9 mouse cellular contexts compared by ENCODE assay signal in genomic region chr7:46378983-46379382, GRCm38 (mm10). TPM values are rescaled to one million over a fixed set of nuclear protein-coding genes. Genes with fewer than 3 reads are reported as not detected.
A peak's percentile ranks its signal among the peaks of the same experiment; 100 is the strongest.
DNase-seq lines count a peak whose midpoint lies in the region; ATAC-seq and TF ChIP-seq lines count a peak whose summit lies in the region.
"Had no signal": no experiment of that assay in that cellular context is flagged by ENCODE, and none has a peak within 500 bp of the region (broad histone marks: within the 10 kb centered on the region; RNA-seq: fewer than 3 reads in every experiment).

No protein-coding gene starts in this region.

- H3K4me3 ChIP-seq in midbrain, embryonic 11.5 days (ENCODE audit: low read depth, low read length) = no peak overlapping the region
- no peak overlapping the region for H3K4me3 ChIP-seq in midbrain, embryonic 13.5 days (replicated peaks)
- no peak overlapping the region for H3K4me3 ChIP-seq in hindbrain, embryonic 14.5 days (replicated peaks; ENCODE audit: low read length)
- no peak overlapping the region for H3K4me3 ChIP-seq in limb, embryonic 13.5 days
- H3K4me3 ChIP-seq in olfactory bulb, adult 2 months (ENCODE audit: insufficient read depth, low read depth, low read length) = no peak overlapping the region
- H3K4me3 ChIP-seq: midbrain, embryonic 12.5 days had no signal

- no peak for TF ChIP-seq POLR2A in olfactory bulb, adult 2 months (IDR thresholded peaks at IDR 0.05; ENCODE audit: insufficient read depth, low read depth, low read length)

- peak; percentile 90 for DNase-seq in midbrain, embryonic 11.5 days (ENCODE audit: low spot score, missing footprints)
- DNase-seq in Muller cell, postnatal 12 days (ENCODE audit: inconsistent ontology term) = peak; percentile 61
- peak; percentile 58 to 82 for DNase-seq in cerebellum, postnatal 4 days (ENCODE audit: low spot score in 2 of 2)
- DNase-seq in hindbrain, embryonic 14.5 days (ENCODE audit: low spot score) = peak; percentile 67

- H3K27ac ChIP-seq in midbrain, embryonic 11.5 days (ENCODE audit: low read depth, low read length) = no peak overlapping the region
- no peak overlapping the region for H3K27ac ChIP-seq in midbrain, embryonic 13.5 days
- no peak overlapping the region for H3K27ac ChIP-seq in hindbrain, embryonic 14.5 days
- no peak overlapping the region for H3K27ac ChIP-seq in limb, embryonic 13.5 days
- H3K27ac ChIP-seq in olfactory bulb, adult 2 months (ENCODE audit: insufficient read depth, low read depth, low read length) = no peak overlapping the region
- H3K27ac ChIP-seq: midbrain, embryonic 12.5 days had no signal

- H3K4me1 ChIP-seq in midbrain, embryonic 11.5 days (ENCODE audit: control insufficient read depth, insufficient read depth, low read length) = peaks cover 2% of the 10 kb centered on the region; the same call in 1 of the 2 replicates
- peaks cover 26% of the 10 kb centered on the region for H3K4me1 ChIP-seq in midbrain, embryonic 13.5 days (replicated peaks)
- peaks cover 4% of the 10 kb centered on the region; the same call in 1 of the 2 replicates for H3K4me1 ChIP-seq in hindbrain, embryonic 14.5 days (replicated peaks; ENCODE audit: control insufficient read depth, insufficient read depth, low read length)
- H3K4me1 ChIP-seq in limb, embryonic 13.5 days = peaks cover 19% of the 10 kb centered on the region
- H3K4me1 ChIP-seq in olfactory bulb, adult 2 months (ENCODE audit: control insufficient read depth, insufficient read depth, low read length) = peaks cover 14% of the 10 kb centered on the region

- H3K36me3 ChIP-seq in midbrain, embryonic 11.5 days (ENCODE audit: control insufficient read depth, insufficient read depth, low read length) = no peaks in the 10 kb centered on the region
- no peaks in the 10 kb centered on the region for H3K36me3 ChIP-seq in midbrain, embryonic 13.5 days
- H3K36me3 ChIP-seq in hindbrain, embryonic 14.5 days (replicated peaks; ENCODE audit: control insufficient read depth, insufficient read depth) = no peaks in the 10 kb centered on the region
- H3K36me3 ChIP-seq in limb, embryonic 13.5 days = no peaks in the 10 kb centered on the region
- H3K36me3 ChIP-seq: midbrain, embryonic 12.5 days had no signal

- no peak overlapping the region for H3K9ac ChIP-seq in midbrain, embryonic 11.5 days (ENCODE audit: low read length)
- no peak overlapping the region for H3K9ac ChIP-seq in midbrain, embryonic 13.5 days (replicated peaks)
- H3K9ac ChIP-seq in hindbrain, embryonic 14.5 days = no peak overlapping the region
- H3K9ac ChIP-seq in limb, embryonic 13.5 days = no peak overlapping the region
- H3K9ac ChIP-seq: midbrain, embryonic 12.5 days had no signal

- H3K27me3 ChIP-seq in midbrain, embryonic 11.5 days (ENCODE audit: control insufficient read depth, insufficient read depth, low read length) = peaks cover 40% of the 10 kb centered on the region
- H3K27me3 ChIP-seq in midbrain, embryonic 13.5 days = peaks cover 66% of the 10 kb centered on the region
- peaks cover 62% of the 10 kb centered on the region for H3K27me3 ChIP-seq in hindbrain, embryonic 14.5 days (ENCODE audit: control insufficient read depth, insufficient read depth, low read length)
- peaks cover 75% of the 10 kb centered on the region for H3K27me3 ChIP-seq in limb, embryonic 13.5 days

- ATAC-seq in midbrain, embryonic 11.5 days (ENCODE audit: low FRiP score) = no peak
- no peak for ATAC-seq in midbrain, embryonic 13.5 days
- ATAC-seq in hindbrain, embryonic 14.5 days (ENCODE audit: low FRiP score) = no peak
- ATAC-seq in limb, embryonic 13.5 days (ENCODE audit: low FRiP score, low read depth) = no peak
- no peak for ATAC-seq in erythroid progenitor cell, adult 5-6 weeks (replicated peaks; ENCODE audit: low FRiP score, poor library complexity, severe bottlenecking)

- H3K9me3 ChIP-seq in midbrain, embryonic 11.5 days (ENCODE audit: control insufficient read depth, low read length) = no peaks in the 10 kb centered on the region
- no peaks in the 10 kb centered on the region for H3K9me3 ChIP-seq in midbrain, embryonic 13.5 days
- no peaks in the 10 kb centered on the region for H3K9me3 ChIP-seq in hindbrain, embryonic 14.5 days (ENCODE audit: control insufficient read depth, low read length)
- no peaks in the 10 kb centered on the region for H3K9me3 ChIP-seq in limb, embryonic 13.5 days
- H3K9me3 ChIP-seq: midbrain, embryonic 12.5 days had no signal

- TF ChIP-seq CTCF in olfactory bulb, adult 2 months (IDR thresholded peaks at IDR 0.05; ENCODE audit: insufficient read depth, low read depth, low read length) = peak; percentile 75

- 13% methylated on average over 16 of the region's 16 CpGs for WGBS in midbrain, embryonic 11.5 days
- 9% methylated on average over 16 of the region's 16 CpGs for WGBS in midbrain, embryonic 13.5 days
- 11% methylated on average over 16 of the region's 16 CpGs for WGBS in hindbrain, embryonic 14.5 days
- 8% methylated on average over 16 of the region's 16 CpGs for WGBS in limb, embryonic 13.5 days
- 10% methylated on average over 16 of the region's 16 CpGs for WGBS in olfactory bulb, adult 2 months

- no peak overlapping the region for H3K4me2 ChIP-seq in midbrain, embryonic 11.5 days
- no peak overlapping the region for H3K4me2 ChIP-seq in midbrain, embryonic 13.5 days (replicated peaks)
- H3K4me2 ChIP-seq in hindbrain, embryonic 14.5 days (replicated peaks) = no peak overlapping the region
- H3K4me2 ChIP-seq in limb, embryonic 13.5 days (replicated peaks) = peak overlapping the region; percentile 55; the same call in 1 of the 2 replicates

RNA-seq across cellular contexts. Expression of gene Myod1, which starts 2.7 kb away (rescaled TPM):
- 0.11 TPM in 1 of 2 replicates, not detected in the other for polyA plus RNA-seq in midbrain, embryonic 11.5 days (2014; fragmentation: Nextera tagmentation; extraction: Ambion mirVana)
- not detected in 2 replicates for polyA plus RNA-seq in midbrain, embryonic 13.5 days (2015; fragmentation: Nextera tagmentation; extraction: Ambion mirVana)
- 0.10 and 0.11 TPM in 2 replicates for polyA plus RNA-seq in hindbrain, embryonic 14.5 days (2014; fragmentation: Nextera tagmentation; extraction: Ambion mirVana)
- 59.2 and 69.5 TPM in 2 replicates for polyA plus RNA-seq in limb, embryonic 13.5 days (2015; fragmentation: Nextera tagmentation; extraction: Ambion mirVana)
- not detected in 2 replicates for polyA plus RNA-seq in olfactory bulb, adult 2 months (2012; ENCODE audit: insufficient read depth, insufficient read length, low replicate concordance, missing spikeins)
- not detected in 2 replicates for total RNA-seq in erythroid progenitor cell, adult 5-6 weeks (2015; ENCODE audit: low replicate concordance)
- not detected in 2 replicates for total RNA-seq in erythroid progenitor cell, adult 5-6 weeks (2017; ENCODE audit: low replicate concordance)
- polyA plus RNA-seq: midbrain, embryonic 12.5 days had no signal

RNA-seq across cellular contexts. Expression of gene Kcnc1, which starts 17.3 kb away (rescaled TPM):
- polyA plus RNA-seq in midbrain, embryonic 11.5 days (2014; fragmentation: Nextera tagmentation; extraction: Ambion mirVana) = 1.4 and 1.8 TPM in 2 replicates
- polyA plus RNA-seq in midbrain, embryonic 13.5 days (2015; fragmentation: Nextera tagmentation; extraction: Ambion mirVana) = 8.0 and 8.5 TPM in 2 replicates
- polyA plus RNA-seq in hindbrain, embryonic 14.5 days (2014; fragmentation: Nextera tagmentation; extraction: Ambion mirVana) = 16.6 and 20.8 TPM in 2 replicates
- polyA plus RNA-seq in limb, embryonic 13.5 days (2015; fragmentation: Nextera tagmentation; extraction: Ambion mirVana) = 0.06 and 0.60 TPM in 2 replicates
- polyA plus RNA-seq in olfactory bulb, adult 2 months (2012; ENCODE audit: insufficient read depth, insufficient read length, low replicate concordance, missing spikeins) = 47.6 and 146 TPM in 2 replicates
- 5.0 TPM in 1 of 2 replicates, not detected in the other for total RNA-seq in erythroid progenitor cell, adult 5-6 weeks (2015; ENCODE audit: low replicate concordance)
- 0.13 TPM in 1 of 2 replicates, not detected in the other for total RNA-seq in erythroid progenitor cell, adult 5-6 weeks (2017; ENCODE audit: low replicate concordance)

Comparison
In these comparisons a context has a peak if more than half of its experiments do, and no peak if none do; other contexts are left out.
1. RNA of gene Myod1, which starts 2.7 kb away (polyA plus RNA-seq): 59.2 to 69.5 TPM in limb, embryonic 13.5 days; 0.10 to 0.11 TPM in hindbrain, embryonic 14.5 days, not detected in midbrain, embryonic 13.5 days, 0.11 TPM in midbrain, embryonic 11.5 days and not detected in olfactory bulb, adult 2 months; every median in the first group is over 10 times any median in the second.
2. Peak in every context shown above with its lines, with median percentiles within 50 percentile points of each other: DNase-seq.